19 mouse cellular contexts compared by ENCODE assay signal in genomic region chr2:125941111-125941785, GRCm38 (mm10).
DNase-seq lines count a peak whose midpoint lies in the region; ATAC-seq lines count a peak whose summit lies in the region.
"Had no signal": no experiment of that assay in that cellular context is flagged by ENCODE, and none has a peak within 500 bp of the region (broad histone marks: within the 10 kb centered on the region; RNA-seq: fewer than 3 reads in every experiment).

No protein-coding gene starts in this region.

- no peak for DNase-seq in heart, postnatal 36 days
- DNase-seq in 3134 (ENCODE audit: extremely low read depth, insufficient read length, low spot score) (peak; percentile 66), 3T3-L1 (ENCODE audit: low read depth, low spot score) (peak; percentile 95)
- peak; percentile 64 for DNase-seq in adrenal gland, postnatal 14 days
- DNase-seq in thymus, postnatal 4 days, result no peak
- DNase-seq in T-cell, adult 2 months (ENCODE audit: low spot score), result no peak
- DNase-seq: cerebellum, adult 11-12 months; embryo, embryonic 11 days; gastrocnemius, postnatal 10 days; kidney, postnatal 10 days; layer of hippocampus, postnatal 36 days; lung, embryonic 14.5 days; thymus, adult 18-20 months had no signal

- intact Hi-C loops in heart, postnatal 36 days (cut with DNase I), result no loop called here

- 49% methylated on average over 6 of the region's 6 CpGs for WGBS in heart, embryonic 12.5 days

- H3K36me3 ChIP-seq in heart, embryonic 12.5 days, result 0 out of 2 replicates have a peak, but pooled peaks cover 3% of the 10 kb centered on the region
- H3K36me3 ChIP-seq: intestine, embryonic 15.5 days had no signal

- peak; percentile 22; the same call in 1 of the 2 replicates for ATAC-seq in heart, embryonic 12.5 days (ENCODE audit: insufficient number of reproducible peaks, low FRiP score)
- ATAC-seq in cerebellum, adult (ENCODE audit: insufficient number of reproducible peaks, low FRiP score, low TSS enrichment), result no peak
- ATAC-seq: intestine, embryonic 15.5 days had no signal

- no peak overlapping the region for H3K27ac ChIP-seq in heart, embryonic 12.5 days (ENCODE audit: poor library complexity, severe bottlenecking)
- H3K27ac ChIP-seq: hindbrain, embryonic 10.5 days; intestine, embryonic 15.5 days; midbrain, embryonic 10.5 days had no signal

- no peaks in the 10 kb centered on the region for H3K27me3 ChIP-seq in heart, embryonic 12.5 days (replicated peaks)
- H3K27me3 ChIP-seq: intestine, embryonic 15.5 days had no signal

- H3K4me1 ChIP-seq in heart, embryonic 12.5 days (replicated peaks), result peaks cover 11% of the 10 kb centered on the region
- H3K4me1 ChIP-seq: hindbrain, embryonic 10.5 days; intestine, embryonic 15.5 days; midbrain, embryonic 10.5 days had no signal

- no peak overlapping the region for H3K4me2 ChIP-seq in heart, embryonic 12.5 days
- H3K4me2 ChIP-seq: intestine, embryonic 15.5 days; lung, embryonic 14.5 days had no signal

- no peaks in the 10 kb centered on the region; the same call in 1 of the 2 replicates for H3K9me3 ChIP-seq in heart, embryonic 12.5 days (replicated peaks)
- H3K9me3 ChIP-seq: hindbrain, embryonic 10.5 days; intestine, embryonic 15.5 days had no signal

- no peak overlapping the region for H3K4me3 ChIP-seq in heart, embryonic 12.5 days
- H3K4me3 ChIP-seq: erythroblast, embryonic 14.5 days; hindbrain, embryonic 10.5 days; intestine, embryonic 15.5 days; midbrain, embryonic 10.5 days had no signal

- no peak overlapping the region for H3K9ac ChIP-seq in heart, embryonic 12.5 days
- H3K9ac ChIP-seq: intestine, embryonic 15.5 days; lung, embryonic 14.5 days had no signal

Comparison
In these comparisons a context has a peak if more than half of its experiments do, and no peak if none do; other contexts are left out.
1. DNase-seq: peak in 3134 (single experiment), 3T3-L1 (single experiment) and adrenal gland, postnatal 14 days (single experiment); none in heart, postnatal 36 days (0 of 2), thymus, postnatal 4 days (single experiment) and T-cell, adult 2 months (single experiment).